Mouse (Mus musculus) limb, embryonic 14.5 days (tissue): Measurements from ENCODE around the gene Dennd1c. TPM values are rescaled to one million over a fixed set of nuclear protein-coding genes. Genes with fewer than 3 reads are reported as not detected.

Source experiments
- ATAC-seq: fragments of 200-750 bp; cut with Nextera tagmentation; 2 replicates; pipeline ENCODE4 v1.8.0; 2017; ENCODE audit warnings: low read depth, moderate number of reproducible peaks, moderate TSS enrichment; ENCODE audit not compliant: low FRiP score
- DNase-seq: peaks from one replicate; pipeline ENCODE4 v3.0.0-alpha.2; 2015; ENCODE audit warnings: low spot score
- H3K27ac ChIP-seq: fragments of 300-500 bp; sonication (generic); replicated peaks from 2 replicates; pipeline ENCODE4 v1.5.1; 2014; ENCODE audit warnings: low read depth, mild to moderate bottlenecking, low read length, moderate library complexity, mixed read lengths
- H3K27me3 ChIP-seq: fragments of 300-500 bp; sonication (generic); 2 replicates; pipeline ENCODE4 v1.6.1; 2014; ENCODE audit warnings: low read length, mixed read lengths; ENCODE audit not compliant: control insufficient read depth, insufficient read depth
- H3K36me3 ChIP-seq: fragments of 300-500 bp; sonication (generic); 2 replicates; pipeline ENCODE4 v1.6.1; 2014; ENCODE audit warnings: mild to moderate bottlenecking, low read length, moderate library complexity, mixed read lengths; ENCODE audit not compliant: control insufficient read depth, insufficient read depth
- H3K4me1 ChIP-seq: fragments of 300-500 bp; sonication (generic); 2 replicates; pipeline ENCODE4 v1.6.1; 2014; ENCODE audit warnings: antibody characterized with exemption, low read length, mixed read lengths; ENCODE audit not compliant: control insufficient read depth, insufficient read depth
- H3K4me2 ChIP-seq: fragments of 300-500 bp; sonication (generic); replicated peaks from 2 replicates; pipeline ENCODE4 v1.6.1; 2014; ENCODE audit warnings: low read depth, mild to moderate bottlenecking, low read length, moderate library complexity; ENCODE audit not compliant: severe bottlenecking
- H3K4me3 ChIP-seq: fragments of 300-500 bp; sonication (generic); replicated peaks from 2 replicates; pipeline ENCODE4 v1.5.1; 2014; ENCODE audit warnings: low read length
- H3K9ac ChIP-seq: fragments of 300-500 bp; sonication (generic); 2 replicates; pipeline ENCODE4 v1.6.1; 2014; ENCODE audit warnings: mild to moderate bottlenecking, low read depth, low read length, moderate library complexity; ENCODE audit not compliant: severe bottlenecking
- H3K9me3 ChIP-seq: fragments of 300-500 bp; sonication (generic); 2 replicates; pipeline ENCODE4 v1.6.1; 2016; ENCODE audit warnings: low read length; ENCODE audit not compliant: control insufficient read depth
- POLR2A ChIP-seq: fragments of 200-500 bp; IDR thresholded peaks from 2 replicates; pipeline ENCODE4 v1.8.0; 2012; ENCODE audit warnings: inconsistent platforms, mild to moderate bottlenecking, moderate library complexity, borderline replicate concordance; ENCODE audit not compliant: insufficient read depth, insufficient read length; ENCODE audit errors: extremely low read depth
- WGBS: fragments of 180-500 bp; shearing (Covaris S2); extraction: QIAGEN DNeasy Blood & Tissue Kit; methylation state at CpG from one replicate; pipeline ENCODE4 v1.1.7; 2014; 5-methylcytosine and 5-hydroxymethylcytosine counted together
- polyA plus RNA-seq, 2 experiments: library from polyadenylated mRNA; depleted of rRNA in 1 of 2; stranded (reverse) in 1 of 2; unstranded in 1 of 2; fragments of >200 nt; fragmentation: Nextera tagmentation in 1 of 2; extraction: Ambion mirVana in 1 of 2; gene quantifications; 2 replicates each; pipeline versions ENCODE4 v1.2.1 to v1.2.3; 2012 to 2014

The Dennd1c gene
- polyA plus RNA-seq, 2 experiments: 1.9 to 2.0 TPM

DNA sequence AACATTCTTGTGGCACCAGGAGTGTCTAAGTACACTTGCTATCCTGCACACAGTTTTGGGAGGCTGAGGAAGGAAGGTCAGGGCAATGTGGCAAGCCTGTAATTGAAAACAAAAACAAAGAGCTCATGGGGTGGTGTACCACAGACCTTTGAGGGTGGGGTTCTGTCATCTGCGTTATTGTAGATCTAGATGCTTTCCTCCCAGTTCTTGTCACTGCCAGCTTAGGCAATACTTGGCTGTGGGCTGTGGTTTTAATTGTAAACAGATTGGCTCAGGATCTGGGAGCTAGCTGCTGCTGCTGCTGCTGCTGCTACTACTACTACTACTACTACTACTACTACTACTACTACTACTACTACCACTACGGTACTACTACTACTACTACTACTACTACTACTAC lies 24.0 kb upstream of the Dennd1c start:
- H3K27ac ChIP-seq: no peak overlapping the region
- no peak for TF ChIP-seq POLR2A
- H3K36me3 ChIP-seq: no peaks in the 10 kb centered on the region
- no peak overlapping the region for H3K9ac ChIP-seq
- H3K9me3 ChIP-seq: no peaks in the 10 kb centered on the region
- WGBS: 80% methylated on average over 2 of the region's 2 CpGs
- peaks cover 11% of the 10 kb centered on the region for H3K4me1 ChIP-seq
- no peak overlapping the region for H3K4me3 ChIP-seq
- ATAC-seq (no peak), DNase-seq (no peak)
- H3K27me3 ChIP-seq: no peaks in the 10 kb centered on the region
- H3K4me2 ChIP-seq: no peak overlapping the region

DNA sequence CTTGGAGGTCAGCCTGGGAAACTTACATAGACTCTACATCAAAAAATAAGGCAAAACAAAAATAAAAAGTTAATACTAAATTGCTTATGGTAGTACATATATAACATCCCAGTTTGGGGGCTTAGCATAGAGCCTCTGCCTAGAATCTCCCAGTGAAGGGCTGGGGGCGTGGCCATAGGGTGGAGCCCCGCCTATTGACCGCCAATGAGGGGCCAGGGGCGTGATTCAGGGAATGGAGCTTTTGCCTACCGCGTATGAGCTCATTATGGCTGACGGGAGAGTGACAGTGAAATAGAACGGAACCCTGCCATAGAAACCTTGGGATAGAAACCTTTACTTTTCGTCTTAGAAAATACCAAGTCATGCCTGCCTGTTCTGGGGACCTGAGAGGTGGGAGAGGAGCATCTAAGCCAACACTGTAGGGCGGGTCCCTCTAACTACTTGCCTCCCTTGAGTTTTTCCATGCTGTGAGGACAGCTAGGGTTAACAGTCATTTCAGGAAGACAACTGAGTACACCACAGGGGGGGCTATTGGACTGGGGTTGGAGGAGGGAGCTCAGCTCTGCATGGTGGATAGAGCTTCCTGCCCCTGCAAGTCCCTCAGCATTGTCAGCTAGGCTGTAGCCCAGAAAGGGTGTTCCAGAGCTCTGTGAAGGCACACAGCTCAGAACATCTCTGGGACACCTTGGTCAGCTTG lies 21.5 kb upstream of the Dennd1c start:
- 12% methylated on average over 10 of the region's 10 CpGs for WGBS
- H3K27me3 ChIP-seq: no peaks in the 10 kb centered on the region
- H3K4me1 ChIP-seq: peaks cover 6% of the 10 kb centered on the region
- no peak overlapping the region for H3K27ac ChIP-seq
- H3K9ac ChIP-seq: no peak overlapping the region
- no peak for TF ChIP-seq POLR2A
- DNase-seq: no peak
- no peak overlapping the region for H3K4me2 ChIP-seq
- no peaks in the 10 kb centered on the region for H3K9me3 ChIP-seq
- H3K4me3 ChIP-seq: no peak overlapping the region
- H3K36me3 ChIP-seq: no peaks in the 10 kb centered on the region
- ATAC-seq: no peak

DNA sequence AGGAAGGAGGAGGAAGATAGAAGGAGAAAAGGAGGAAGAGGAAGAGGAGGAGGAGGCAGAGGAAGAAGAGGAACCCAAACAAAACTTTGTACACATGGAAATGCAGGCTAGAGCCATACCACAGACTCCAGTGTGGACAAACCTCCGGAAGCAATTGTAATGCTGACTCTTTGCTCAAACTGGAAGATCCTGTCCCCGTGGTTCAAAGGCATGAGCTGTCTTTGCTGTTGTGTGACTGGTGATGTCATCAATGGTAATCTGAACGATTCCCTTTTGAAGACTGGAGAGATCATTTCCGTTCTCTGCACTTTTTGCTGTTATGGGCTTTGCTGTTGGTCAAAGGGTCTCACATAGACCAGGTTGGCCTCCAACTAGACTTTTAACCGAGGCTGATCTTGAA lies 20.0 kb upstream of the Dennd1c start:
- Histone ChIP-seq H3K9ac (no peak overlapping the region), H3K27ac (no peak overlapping the region), H3K4me3 (no peak overlapping the region), H3K36me3 (no peaks in the 10 kb centered on the region), H3K4me2 (no peak overlapping the region), H3K27me3 (no peaks in the 10 kb centered on the region), H3K9me3 (no peaks in the 10 kb centered on the region), H3K4me1 (no peaks in the 10 kb centered on the region)
- TF ChIP-seq POLR2A: no peak
- 72% methylated on average over 5 of the region's 5 CpGs for WGBS
- DNase-seq: no peak
- no peak for ATAC-seq

DNA sequence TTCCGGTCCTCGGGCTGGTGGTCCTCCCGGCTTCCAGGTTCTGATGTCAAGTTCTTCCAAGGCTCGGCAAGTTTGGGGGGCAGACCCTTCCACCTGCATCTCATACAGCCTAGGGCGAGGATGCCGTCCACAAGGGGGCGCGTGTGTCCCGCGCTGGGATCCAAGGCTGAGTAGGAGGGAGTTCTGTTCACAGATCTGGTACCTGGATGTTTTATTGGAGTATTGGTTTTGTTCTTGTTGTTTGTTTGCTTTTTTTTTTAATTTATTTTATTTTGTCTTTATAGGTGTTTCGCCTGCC lies 18.3 kb upstream of the Dennd1c start:
- Histone ChIP-seq H3K9ac (no peak overlapping the region), H3K27me3 (no peaks in the 10 kb centered on the region), H3K4me2 (peak overlapping the region; percentile 47), H3K4me3 (peak overlapping the region; percentile 21), H3K27ac (no peak overlapping the region), H3K4me1 (no peaks in the 10 kb centered on the region), H3K36me3 (no peaks in the 10 kb centered on the region), H3K9me3 (no peaks in the 10 kb centered on the region)
- ATAC-seq (peak; percentile 82), DNase-seq (peak; percentile 62)
- no peak for TF ChIP-seq POLR2A
- WGBS: under 1% methylated on average over 11 of the region's 11 CpGs

DNA sequence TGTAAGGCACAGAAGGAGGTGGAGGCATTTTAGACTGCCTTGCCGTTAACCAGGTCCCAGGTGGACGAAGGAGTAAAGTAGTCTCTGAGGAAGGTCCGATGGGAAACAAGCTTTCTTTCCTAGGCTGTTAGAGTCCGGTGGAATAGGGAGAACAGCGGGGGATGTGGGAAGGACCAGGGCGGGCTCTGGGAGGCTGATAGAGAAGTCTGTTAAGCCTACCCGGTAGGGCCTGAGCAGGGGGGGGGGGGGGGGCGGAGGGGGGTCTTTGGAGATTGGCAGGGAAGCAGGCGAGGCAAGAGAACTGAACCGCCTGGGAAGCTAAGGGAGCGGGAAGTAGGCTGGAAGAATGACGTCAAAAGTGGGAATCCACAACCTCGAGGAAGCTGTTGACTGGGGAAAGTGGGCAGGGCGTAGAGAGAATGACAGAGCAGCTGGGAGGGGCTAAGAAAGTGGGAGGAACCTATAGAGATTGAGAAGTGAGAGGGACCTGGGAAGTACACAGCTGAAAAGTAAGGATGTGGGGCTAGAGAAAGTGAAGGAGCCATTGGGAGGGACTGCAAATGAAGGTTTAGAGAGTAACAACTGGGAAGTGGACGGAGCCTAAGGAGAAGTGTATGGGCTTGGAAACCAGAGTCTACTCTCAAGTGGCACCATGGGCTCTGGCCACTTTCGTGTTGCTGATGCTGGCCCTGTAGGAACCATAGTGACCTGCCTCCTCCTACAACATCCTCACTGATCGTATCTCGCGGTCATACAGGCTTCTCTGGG lies 17.7 kb upstream of the Dennd1c start:
- no peak overlapping the region for H3K27ac ChIP-seq
- H3K4me3 ChIP-seq: peak overlapping the region; percentile 21
- ATAC-seq (peak; percentile 89), DNase-seq (peak; percentile 69)
- WGBS: 2% methylated on average over 16 of the region's 19 CpGs
- no peaks in the 10 kb centered on the region for H3K36me3 ChIP-seq
- peak overlapping the region; percentile 47 for H3K4me2 ChIP-seq
- H3K9me3 ChIP-seq: no peaks in the 10 kb centered on the region
- no peak overlapping the region for H3K9ac ChIP-seq
- H3K4me1 ChIP-seq: no peaks in the 10 kb centered on the region
- no peaks in the 10 kb centered on the region for H3K27me3 ChIP-seq
- no peak for TF ChIP-seq POLR2A
